Mouse (Mus musculus): ENCODE data around the gene Mrpl12. TPM values are rescaled to one million over a fixed set of nuclear protein-coding genes. Genes with fewer than 3 reads are reported as not detected.
A peak's percentile ranks its signal among the peaks of the same experiment; 100 is the strongest.

Gene Mrpl12
- polyA plus RNA-seq, 1 experiment from 2014 or later, result 113 TPM

- Histone ChIP-seq H3K27me3 (no peaks in the 10 kb centered on the region), H3K36me3 (peaks cover 52% of the 10 kb centered on the region), H3K27ac (no peak overlapping the region), H3K4me2 (no peak overlapping the region), H3K9me3 (no peaks in the 10 kb centered on the region), H3K4me3 (no peak overlapping the region), H3K9ac (no peak overlapping the region), H3K4me1 (peaks cover 6% of the 10 kb centered on the region)
- no peak for ATAC-seq (ENCODE audit: insufficient number of reproducible peaks, low FRiP score, low TSS enrichment, low read depth)
- WGBS, result 83% methylated on average over 5 of the region's 5 CpGs
Measured at GRCm38 (mm10) chr11:120498891-120499290, 14.5 kb downstream of the Mrpl12 start.

GRCm38 (mm10) chr11:120499894-120500293 lies 15.5 kb downstream of the Mrpl12 start:
- no peak overlapping the region for H3K9ac ChIP-seq

GRCm38 (mm10) chr11:120500357-120500756 lies 15.9 kb downstream of the Mrpl12 start:
- ATAC-seq (ENCODE audit: insufficient number of reproducible peaks, low FRiP score, low TSS enrichment, low read depth), result no peak

More at GRCm38 (mm10) chr11:120499894-120500293, 15.5 kb downstream of the Mrpl12 start:
- Histone ChIP-seq H3K9me3 (no peaks in the 10 kb centered on the region), H3K4me2 (no peak overlapping the region), H3K36me3 (peaks cover 45% of the 10 kb centered on the region), H3K27me3 (no peaks in the 10 kb centered on the region), H3K4me1 (peaks cover 5% of the 10 kb centered on the region), H3K4me3 (no peak overlapping the region), H3K27ac (no peak overlapping the region)
- ATAC-seq (ENCODE audit: insufficient number of reproducible peaks, low FRiP score, low TSS enrichment, low read depth), result no peak
- 76% methylated on average over 6 of the region's 6 CpGs for WGBS

GRCm38 (mm10) chr11:120501018-120501417 lies 16.6 kb downstream of the Mrpl12 start:
- ATAC-seq (ENCODE audit: insufficient number of reproducible peaks, low FRiP score, low TSS enrichment, low read depth), result no peak
- no peak overlapping the region for H3K4me3 ChIP-seq
- peaks cover 34% of the 10 kb centered on the region for H3K36me3 ChIP-seq
- H3K9me3 ChIP-seq, result no peaks in the 10 kb centered on the region
- 66% methylated on average over 6 of the region's 6 CpGs for WGBS
- H3K4me2 ChIP-seq, result no peak overlapping the region
- H3K27me3 ChIP-seq, result no peaks in the 10 kb centered on the region
- H3K4me1 ChIP-seq, result peaks cover 5% of the 10 kb centered on the region
- no peak overlapping the region for H3K9ac ChIP-seq
- no peak overlapping the region for H3K27ac ChIP-seq

More at GRCm38 (mm10) chr11:120500357-120500756, 15.9 kb downstream of the Mrpl12 start:
- H3K9ac ChIP-seq, result no peak overlapping the region
- peaks cover 5% of the 10 kb centered on the region for H3K4me1 ChIP-seq
- H3K9me3 ChIP-seq, result no peaks in the 10 kb centered on the region
- H3K36me3 ChIP-seq, result peaks cover 40% of the 10 kb centered on the region
- H3K4me3 ChIP-seq, result no peak overlapping the region
- no peak overlapping the region for H3K27ac ChIP-seq
- 13% methylated on average over 3 of the region's 3 CpGs for WGBS
- no peaks in the 10 kb centered on the region for H3K27me3 ChIP-seq
- H3K4me2 ChIP-seq, result no peak overlapping the region

GRCm38 (mm10) chr11:120501701-120502100 lies 17.3 kb downstream of the Mrpl12 start:
- H3K9ac ChIP-seq, result no peak overlapping the region
- 82% methylated on average over 4 of the region's 4 CpGs for WGBS
- ATAC-seq (ENCODE audit: insufficient number of reproducible peaks, low FRiP score, low TSS enrichment, low read depth), result no peak

GRCm38 (mm10) chr11:120505661-120506060 lies 21.2 kb downstream of the Mrpl12 start:
- Histone ChIP-seq H3K9me3 (no peaks in the 10 kb centered on the region), H3K27me3 (no peaks in the 10 kb centered on the region), H3K4me3 (no peak overlapping the region), H3K36me3 (no peaks in the 10 kb centered on the region), H3K27ac (no peak overlapping the region), H3K4me2 (no peak overlapping the region), H3K9ac (no peak overlapping the region), H3K4me1 (peaks cover 8% of the 10 kb centered on the region; the same call in 1 of the 2 replicates)
- WGBS, result 75% methylated on average over 3 of the region's 3 CpGs
- no peak for ATAC-seq (ENCODE audit: insufficient number of reproducible peaks, low FRiP score, low TSS enrichment, low read depth)

More at GRCm38 (mm10) chr11:120501701-120502100, 17.3 kb downstream of the Mrpl12 start:
- H3K9me3 ChIP-seq, result no peaks in the 10 kb centered on the region
- peaks cover 5% of the 10 kb centered on the region for H3K4me1 ChIP-seq
- no peak overlapping the region for H3K4me2 ChIP-seq
- H3K27ac ChIP-seq, result no peak overlapping the region
- H3K4me3 ChIP-seq, result no peak overlapping the region
- H3K36me3 ChIP-seq, result peaks cover 28% of the 10 kb centered on the region
- H3K27me3 ChIP-seq, result no peaks in the 10 kb centered on the region

- Histone ChIP-seq H3K9me3 (no peaks in the 10 kb centered on the region), H3K4me1 (peaks cover 13% of the 10 kb centered on the region; the same call in 1 of the 2 replicates), H3K27me3 (no peaks in the 10 kb centered on the region), H3K4me2 (no peak overlapping the region), H3K27ac (no peak overlapping the region), H3K36me3 (no peaks in the 10 kb centered on the region), H3K4me3 (no peak overlapping the region), H3K9ac (no peak overlapping the region)
- ATAC-seq (ENCODE audit: insufficient number of reproducible peaks, low FRiP score, low TSS enrichment, low read depth), result no peak
- WGBS, result 52% methylated on average over 4 of the region's 4 CpGs
Measured at GRCm38 (mm10) chr11:120506899-120507298, 22.5 kb downstream of the Mrpl12 start.

GRCm38 (mm10) chr11:120507611-120508289 lies 23.3 kb downstream of the Mrpl12 start:
- no peak overlapping the region for H3K9ac ChIP-seq
- WGBS, result 68% methylated on average over 13 of the region's 13 CpGs

GRCm38 (mm10) chr11:120508290-120508870 lies 24.0 kb downstream of the Mrpl12 start:
- H3K4me1 ChIP-seq, result peaks cover 13% of the 10 kb centered on the region; the same call in 1 of the 2 replicates
- H3K9ac ChIP-seq, result no peak overlapping the region
- no peaks in the 10 kb centered on the region for H3K27me3 ChIP-seq
- no peak for ATAC-seq (ENCODE audit: insufficient number of reproducible peaks, low FRiP score, low TSS enrichment, low read depth)
- 85% methylated on average over 9 of the region's 9 CpGs for WGBS
- no peak overlapping the region for H3K4me3 ChIP-seq
- no peak overlapping the region for H3K27ac ChIP-seq
- H3K36me3 ChIP-seq, result no peaks in the 10 kb centered on the region
- no peaks in the 10 kb centered on the region for H3K9me3 ChIP-seq
- no peak overlapping the region for H3K4me2 ChIP-seq

More at GRCm38 (mm10) chr11:120507611-120508289, 23.3 kb downstream of the Mrpl12 start:
- Histone ChIP-seq H3K9me3 (no peaks in the 10 kb centered on the region), H3K4me1 (peaks cover 13% of the 10 kb centered on the region; the same call in 1 of the 2 replicates), H3K4me3 (no peak overlapping the region), H3K27me3 (no peaks in the 10 kb centered on the region), H3K27ac (no peak overlapping the region), H3K36me3 (no peaks in the 10 kb centered on the region), H3K4me2 (no peak overlapping the region)
- ATAC-seq (ENCODE audit: insufficient number of reproducible peaks, low FRiP score, low TSS enrichment, low read depth), result no peak

GRCm38 (mm10) chr11:120509940-120510339 lies 25.5 kb downstream of the Mrpl12 start:
- Histone ChIP-seq H3K27ac (0 out of 2 replicates have a peak overlapping the region, but pooled peaks have one; percentile 23), H3K9ac (no peak overlapping the region), H3K27me3 (no peaks in the 10 kb centered on the region), H3K4me1 (peaks cover 13% of the 10 kb centered on the region; the same call in 1 of the 2 replicates), H3K4me3 (no peak overlapping the region), H3K9me3 (no peaks in the 10 kb centered on the region), H3K4me2 (no peak overlapping the region), H3K36me3 (no peaks in the 10 kb centered on the region)
- 38% methylated on average over 4 of the region's 4 CpGs for WGBS
- ATAC-seq (ENCODE audit: insufficient number of reproducible peaks, low FRiP score, low TSS enrichment, low read depth), result no peak

- 0 out of 2 replicates have a peak overlapping the region, but pooled peaks have one; percentile 26 for H3K9ac ChIP-seq
- peak overlapping the region; percentile 23 for H3K27ac ChIP-seq
- no peak for ATAC-seq (ENCODE audit: insufficient number of reproducible peaks, low FRiP score, low TSS enrichment, low read depth)
- no peaks in the 10 kb centered on the region for H3K36me3 ChIP-seq
- H3K27me3 ChIP-seq, result no peaks in the 10 kb centered on the region
- H3K9me3 ChIP-seq, result no peaks in the 10 kb centered on the region
- 3% methylated on average over 16 of the region's 16 CpGs for WGBS
- H3K4me1 ChIP-seq, result peaks cover 13% of the 10 kb centered on the region; the same call in 1 of the 2 replicates
- H3K4me2 ChIP-seq, result peak overlapping the region; percentile 38
- peak overlapping the region; percentile 25 for H3K4me3 ChIP-seq
Measured at GRCm38 (mm10) chr11:120510375-120511030, 26.1 kb downstream of the Mrpl12 start.
